Mouse (Mus musculus): Measurements from ENCODE around the gene Olfr659. TPM values are rescaled to one million over a fixed set of nuclear protein-coding genes. Genes with fewer than 3 reads are reported as not detected.

The Olfr659 gene
- polyA plus RNA-seq (2015; fragmentation: Nextera tagmentation; extraction: Ambion mirVana), result not detected in 2 replicates

GRCm38 (mm10) chr7:104666453-104666852 is at the start of gene Olfr659:
Gene Olfr659, plus strand, starts transcription at chr7:104666753.

GRCm38 (mm10) chr7:104624494-104624893 is 42.1 kb upstream of the Olfr659 start, which contains the start of gene Olfr657:
Gene Olfr657, plus strand, starts transcription at chr7:104624794.

GRCm38 (mm10) chr7:104646841-104647482 is 19.6 kb upstream of the Olfr659 start, which contains the start of gene Olfr658:
Gene Olfr658, minus strand, starts transcription at chr7:104647305.

GRCm38 (mm10) chr7:104686201-104686600 is 19.6 kb downstream of the Olfr659 start, which contains the start of gene Olfr661:
Gene Olfr661, plus strand, starts transcription at chr7:104686501.

Other genes with a start within 250 kb of the Olfr659 start
- gene Trim30a, start 201.6 kb upstream of the Olfr659 start, polyA plus RNA-seq (2015; fragmentation: Nextera tagmentation; extraction: Ambion mirVana), result 4.2 and 7.9 TPM in 2 replicates
- 4.2 and 7.8 TPM in 2 replicates for gene Trim30d, start 158.9 kb upstream of the Olfr659 start, polyA plus RNA-seq (2015; fragmentation: Nextera tagmentation; extraction: Ambion mirVana)
- gene Olfr651, start 116.6 kb upstream of the Olfr659 start, polyA plus RNA-seq (2015; fragmentation: Nextera tagmentation; extraction: Ambion mirVana), result not detected in 2 replicates
- gene Olfr652, start 105.9 kb upstream of the Olfr659 start, polyA plus RNA-seq (2015; fragmentation: Nextera tagmentation; extraction: Ambion mirVana), result not detected in 2 replicates
- gene Olfr653, start 89.4 kb upstream of the Olfr659 start, polyA plus RNA-seq (2015; fragmentation: Nextera tagmentation; extraction: Ambion mirVana), result not detected in 2 replicates
- gene Olfr654, start 79.7 kb upstream of the Olfr659 start, polyA plus RNA-seq (2015; fragmentation: Nextera tagmentation; extraction: Ambion mirVana), result not detected in 2 replicates
- gene Olfr655, start 65.0 kb upstream of the Olfr659 start, polyA plus RNA-seq (2015; fragmentation: Nextera tagmentation; extraction: Ambion mirVana), result not detected in 2 replicates
- gene Olfr656, start 52.8 kb upstream of the Olfr659 start, polyA plus RNA-seq (2015; fragmentation: Nextera tagmentation; extraction: Ambion mirVana), result not detected in 2 replicates
- not detected in 2 replicates for gene Olfr657, start 42.0 kb upstream of the Olfr659 start, polyA plus RNA-seq (2015; fragmentation: Nextera tagmentation; extraction: Ambion mirVana)
- gene Olfr658, start 19.4 kb upstream of the Olfr659 start, polyA plus RNA-seq (2015; fragmentation: Nextera tagmentation; extraction: Ambion mirVana), result not detected in 2 replicates
- not detected in 2 replicates for gene Olfr661, start 19.7 kb downstream of the Olfr659 start, polyA plus RNA-seq (2015; fragmentation: Nextera tagmentation; extraction: Ambion mirVana)
- not detected in 2 replicates for gene Usp17le, start 110.7 kb downstream of the Olfr659 start, polyA plus RNA-seq (2015; fragmentation: Nextera tagmentation; extraction: Ambion mirVana)
- gene Usp17lb, start 175.8 kb downstream of the Olfr659 start, polyA plus RNA-seq (2015; fragmentation: Nextera tagmentation; extraction: Ambion mirVana), result not detected in 2 replicates
- gene Usp17la, start 190.3 kb downstream of the Olfr659 start, polyA plus RNA-seq (2015; fragmentation: Nextera tagmentation; extraction: Ambion mirVana), result not detected in 2 replicates
- not detected in 2 replicates for gene Olfr665, start 211.3 kb downstream of the Olfr659 start, polyA plus RNA-seq (2015; fragmentation: Nextera tagmentation; extraction: Ambion mirVana)
- not detected in 2 replicates for gene Olfr666, start 229.2 kb downstream of the Olfr659 start, polyA plus RNA-seq (2015; fragmentation: Nextera tagmentation; extraction: Ambion mirVana)